Mouse (Mus musculus): ENCODE measurements around the gene Clmp.

DNA sequence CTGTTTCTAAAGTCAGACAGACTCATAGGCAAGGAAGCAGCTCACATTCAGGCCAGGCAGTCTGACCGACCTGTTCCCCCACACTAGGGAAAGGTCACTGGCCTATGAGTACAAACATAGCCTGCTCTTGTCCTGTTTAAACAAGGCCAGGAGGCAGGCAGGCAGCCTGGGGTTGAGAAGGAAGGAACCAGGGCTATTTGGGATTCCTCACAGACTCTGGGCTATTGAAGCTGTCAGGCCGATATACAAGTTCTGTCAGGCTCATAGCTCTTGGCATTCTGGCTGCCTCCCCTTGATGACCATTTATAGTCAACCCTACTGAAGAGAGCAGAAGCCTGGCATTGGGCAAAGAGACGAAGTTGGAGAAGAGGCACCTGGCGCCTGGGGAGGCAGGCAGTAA is 25.9 kb downstream of the Clmp start:
- no peak for TF ChIP-seq POLR2A (IDR thresholded peaks at IDR 0.05; ENCODE audit: insufficient read length, low read depth)
- no peak for TF ChIP-seq E2F4 (IDR thresholded peaks at IDR 0.05; ENCODE audit: insufficient read depth)
- TF ChIP-seq SRF (IDR thresholded peaks at IDR 0.05; ENCODE audit: control insufficient read depth, insufficient read length, low read depth): no peak
- no peak for TF ChIP-seq MYOG (IDR thresholded peaks at IDR 0.05; ENCODE audit: control insufficient read depth in 1 of 3, insufficient read depth in 1 of 3, insufficient read length in 2 of 3, low read depth in 2 of 3)
- no peak for TF ChIP-seq MAX (IDR thresholded peaks at IDR 0.05; ENCODE audit: low read depth)

Data from myocyte (in vitro differentiated cells).